Mouse (Mus musculus): ENCODE data around the gene Fnbp1.

The Fnbp1 gene

GRCm38 (mm10) chr2:31124694-31125093 is 17.1 kb downstream of the Fnbp1 start:
- no peak for DNase-seq (ENCODE audit: low read depth)

GRCm38 (mm10) chr2:31123493-31123892 is 18.3 kb downstream of the Fnbp1 start:
- no peak for DNase-seq (ENCODE audit: low read depth)

- no peak for DNase-seq (ENCODE audit: low read depth)
Observed at GRCm38 (mm10) chr2:31122806-31123205, 19.0 kb downstream of the Fnbp1 start.

GRCm38 (mm10) chr2:31121131-31121693 is 20.6 kb downstream of the Fnbp1 start:
- DNase-seq (ENCODE audit: low read depth): no peak

- DNase-seq (ENCODE audit: low read depth): no peak
Observed at GRCm38 (mm10) chr2:31119795-31120194, 22.0 kb downstream of the Fnbp1 start.

GRCm38 (mm10) chr2:31118639-31119380 is 23.0 kb downstream of the Fnbp1 start:
- no peak for DNase-seq (ENCODE audit: low read depth)

- DNase-seq (ENCODE audit: low read depth): no peak
Observed at GRCm38 (mm10) chr2:31118211-31118610, 23.6 kb downstream of the Fnbp1 start.

GRCm38 (mm10) chr2:31115943-31116731 is 25.7 kb downstream of the Fnbp1 start:
- no peak for DNase-seq (ENCODE audit: low read depth)

- no peak for DNase-seq (ENCODE audit: low read depth)
Observed at GRCm38 (mm10) chr2:31115091-31115942, 26.5 kb downstream of the Fnbp1 start.

GRCm38 (mm10) chr2:31114205-31114604 is 27.6 kb downstream of the Fnbp1 start:
- DNase-seq (ENCODE audit: low read depth): no peak

GRCm38 (mm10) chr2:31111685-31112084 is 30.1 kb downstream of the Fnbp1 start:
- DNase-seq (ENCODE audit: low read depth): no peak

- DNase-seq (ENCODE audit: low read depth): no peak
Observed at GRCm38 (mm10) chr2:31109960-31110548, 31.8 kb downstream of the Fnbp1 start.

GRCm38 (mm10) chr2:31108186-31108585 is 33.6 kb downstream of the Fnbp1 start:
- no peak for DNase-seq (ENCODE audit: low read depth)

GRCm38 (mm10) chr2:31106621-31107320 is 35.0 kb downstream of the Fnbp1 start:
- DNase-seq (ENCODE audit: low read depth): no peak

- DNase-seq (ENCODE audit: low read depth): no peak
Observed at GRCm38 (mm10) chr2:31106004-31106403, 35.8 kb downstream of the Fnbp1 start.

GRCm38 (mm10) chr2:31105279-31105678 is 36.5 kb downstream of the Fnbp1 start:
- no peak for DNase-seq (ENCODE audit: low read depth)

GRCm38 (mm10) chr2:31103321-31103720 is 38.5 kb downstream of the Fnbp1 start:
- no peak for DNase-seq (ENCODE audit: low read depth)

GRCm38 (mm10) chr2:31101285-31101684 is 40.5 kb downstream of the Fnbp1 start:
- DNase-seq (ENCODE audit: low read depth): no peak

- DNase-seq (ENCODE audit: low read depth): no peak
Observed at GRCm38 (mm10) chr2:31099079-31099478, 42.7 kb downstream of the Fnbp1 start.

- no peak for DNase-seq (ENCODE audit: low read depth)
Observed at GRCm38 (mm10) chr2:31098616-31099015, 43.2 kb downstream of the Fnbp1 start.

- no peak for DNase-seq (ENCODE audit: low read depth)
Observed at GRCm38 (mm10) chr2:31097276-31097675, 44.5 kb downstream of the Fnbp1 start.

Data from fibroblast of lung, adult 2 months (primary cell).